Mouse (Mus musculus): ENCODE measurements around the gene Gtf2h4.

Gtf2h4 gene

DNA sequence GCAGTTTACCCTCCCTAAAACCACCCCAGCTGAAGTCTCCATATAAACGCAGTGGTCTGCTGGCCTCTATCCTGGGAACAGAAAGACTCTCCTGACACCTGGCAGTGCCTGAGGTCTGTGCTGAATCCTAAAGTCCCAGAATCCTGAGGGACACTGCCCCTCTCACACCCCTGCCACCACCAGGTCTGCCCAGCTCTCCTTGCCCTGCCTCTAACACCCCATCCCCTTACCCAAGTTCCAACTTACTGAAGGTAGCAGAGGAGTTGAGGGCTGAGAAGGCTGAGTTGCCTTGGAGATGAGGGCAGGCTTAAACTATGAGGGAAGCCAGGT lies 23.9 kb upstream of the Gtf2h4 start:
- no peak for DNase-seq (ENCODE audit: inconsistent ontology term)

DNA sequence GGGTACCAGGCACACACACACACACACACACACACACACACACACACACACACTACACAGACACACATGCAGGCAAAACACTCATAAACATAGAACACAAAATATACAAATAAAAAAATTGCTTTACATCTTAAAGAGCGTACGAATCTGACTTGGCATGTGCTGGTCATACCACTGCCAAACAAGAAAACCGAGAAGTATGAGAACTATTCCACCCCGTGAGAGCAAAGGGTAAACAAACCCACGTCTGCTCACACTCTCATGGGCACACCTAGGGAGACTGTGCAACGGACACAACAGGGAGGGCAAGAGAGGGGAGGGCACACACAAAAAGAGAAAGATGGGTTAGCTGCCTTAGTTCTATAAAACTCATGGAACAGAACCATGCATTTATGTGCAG lies 23.2 kb upstream of the Gtf2h4 start:
- DNase-seq (ENCODE audit: inconsistent ontology term) = peak; percentile 25

DNA sequence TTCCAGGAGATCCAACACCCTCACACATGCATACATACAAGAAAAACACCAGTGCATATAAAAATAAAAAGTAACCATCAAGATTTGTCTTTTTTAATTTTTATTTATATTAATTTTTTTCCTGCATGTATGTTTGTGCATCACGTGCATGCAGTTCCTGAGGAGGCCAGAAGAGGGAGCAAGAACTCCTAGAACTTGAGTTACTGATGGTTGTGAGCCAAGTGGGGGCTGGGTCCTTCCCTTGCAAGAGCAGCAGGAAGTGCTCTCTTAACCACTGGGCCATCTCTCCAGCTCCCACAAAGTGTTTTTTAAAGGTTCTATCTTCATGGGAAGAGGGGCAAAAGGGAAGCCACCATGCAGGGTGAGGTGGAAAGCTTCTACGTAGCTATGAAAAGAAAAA lies 21.8 kb upstream of the Gtf2h4 start:
- DNase-seq (ENCODE audit: inconsistent ontology term) = peak; percentile 67

DNA sequence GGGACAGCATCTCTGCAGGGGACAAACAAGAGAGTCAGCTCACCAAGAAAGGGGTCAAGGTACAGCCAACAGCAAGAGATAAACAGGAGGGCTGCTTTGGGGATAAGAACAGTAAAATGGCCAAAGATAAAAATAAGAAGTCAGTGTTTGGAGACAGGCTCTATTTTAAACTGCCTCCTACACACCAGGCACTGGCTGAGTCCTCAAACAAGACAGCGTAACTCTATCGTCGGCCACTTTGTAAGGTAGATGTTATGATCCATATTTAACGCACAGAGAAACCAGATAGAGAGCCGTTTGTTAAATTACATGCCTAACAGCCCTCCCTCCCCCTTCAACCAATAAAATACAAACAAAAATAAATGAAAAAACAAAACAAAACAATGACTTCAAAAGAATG lies 20.4 kb upstream of the Gtf2h4 start:
- no peak for DNase-seq (ENCODE audit: inconsistent ontology term)

DNA sequence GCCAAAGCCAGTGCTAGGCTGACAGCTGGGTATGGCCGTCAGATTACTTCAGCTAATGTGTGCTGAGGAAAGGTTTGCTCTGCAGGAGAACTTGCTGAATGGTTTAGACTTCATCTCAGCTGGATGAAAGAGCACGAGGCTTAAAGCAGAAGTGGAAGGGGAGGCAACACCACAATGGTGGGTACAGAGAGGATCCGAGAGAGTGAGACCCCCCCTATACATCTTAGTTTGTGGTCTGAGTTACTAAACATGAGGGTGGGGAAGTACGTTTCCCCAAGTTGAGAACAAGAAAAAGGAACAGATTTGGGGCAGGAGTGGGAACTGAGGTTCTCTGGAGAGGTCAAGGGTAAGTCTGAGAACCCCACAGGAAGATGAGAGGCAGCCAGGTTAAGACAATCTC lies 18.8 kb upstream of the Gtf2h4 start:
- no peak for DNase-seq (ENCODE audit: inconsistent ontology term)

DNA sequence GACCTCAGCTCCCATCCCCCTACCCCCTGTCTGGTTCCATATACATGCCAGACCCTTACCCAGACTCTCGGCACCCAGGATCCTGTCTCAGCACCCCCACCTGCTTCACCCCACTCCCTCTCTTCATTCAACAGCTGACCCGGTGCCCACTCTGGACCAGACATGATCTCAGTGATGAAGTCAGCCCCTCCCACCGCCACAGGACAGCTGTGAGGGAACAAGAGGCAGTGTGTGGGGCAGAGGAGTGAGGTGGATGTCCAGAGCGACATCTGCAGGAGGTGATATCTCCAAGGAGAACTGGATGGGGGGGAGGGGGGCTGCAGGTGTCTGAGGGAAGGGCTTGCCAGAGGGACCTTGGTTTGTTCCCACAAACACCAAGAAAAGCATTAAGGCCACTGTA lies 18.3 kb upstream of the Gtf2h4 start:
- DNase-seq (ENCODE audit: inconsistent ontology term) = no peak

DNA sequence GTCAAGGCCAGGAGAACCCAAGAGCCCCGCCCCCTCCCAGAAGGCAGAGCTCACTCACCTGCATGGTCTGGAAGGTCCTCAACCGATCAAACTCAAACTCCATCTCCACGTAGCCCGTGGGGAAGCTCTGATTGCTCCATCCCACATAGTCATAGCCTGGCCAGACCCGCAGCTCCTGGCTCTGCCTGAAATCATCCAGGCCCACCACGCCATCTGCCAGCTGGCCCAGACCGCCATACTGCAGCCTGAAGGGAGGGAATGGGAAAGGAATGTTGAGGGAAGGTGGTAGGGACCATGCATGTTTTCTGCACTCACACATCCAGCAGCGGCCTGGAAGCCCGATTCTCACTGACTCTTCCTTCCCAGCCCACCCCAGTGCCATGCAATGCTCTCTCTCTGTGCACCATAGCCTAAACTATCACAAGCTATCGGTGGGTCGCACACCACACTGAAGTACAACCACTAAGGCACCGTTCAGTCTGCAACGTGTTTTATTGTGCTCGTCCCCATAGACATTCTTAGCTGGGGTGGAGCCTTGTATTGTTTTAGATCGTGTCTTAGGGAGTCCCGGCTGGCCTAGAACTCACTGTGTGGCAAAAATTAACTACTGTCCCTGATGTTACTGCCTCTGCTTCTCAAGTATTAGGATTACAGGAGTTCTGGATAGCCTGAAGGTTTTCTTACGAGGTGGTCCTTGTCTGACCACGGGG lies 16.6 kb upstream of the Gtf2h4 start:
- no peak for DNase-seq (ENCODE audit: inconsistent ontology term)

DNA sequence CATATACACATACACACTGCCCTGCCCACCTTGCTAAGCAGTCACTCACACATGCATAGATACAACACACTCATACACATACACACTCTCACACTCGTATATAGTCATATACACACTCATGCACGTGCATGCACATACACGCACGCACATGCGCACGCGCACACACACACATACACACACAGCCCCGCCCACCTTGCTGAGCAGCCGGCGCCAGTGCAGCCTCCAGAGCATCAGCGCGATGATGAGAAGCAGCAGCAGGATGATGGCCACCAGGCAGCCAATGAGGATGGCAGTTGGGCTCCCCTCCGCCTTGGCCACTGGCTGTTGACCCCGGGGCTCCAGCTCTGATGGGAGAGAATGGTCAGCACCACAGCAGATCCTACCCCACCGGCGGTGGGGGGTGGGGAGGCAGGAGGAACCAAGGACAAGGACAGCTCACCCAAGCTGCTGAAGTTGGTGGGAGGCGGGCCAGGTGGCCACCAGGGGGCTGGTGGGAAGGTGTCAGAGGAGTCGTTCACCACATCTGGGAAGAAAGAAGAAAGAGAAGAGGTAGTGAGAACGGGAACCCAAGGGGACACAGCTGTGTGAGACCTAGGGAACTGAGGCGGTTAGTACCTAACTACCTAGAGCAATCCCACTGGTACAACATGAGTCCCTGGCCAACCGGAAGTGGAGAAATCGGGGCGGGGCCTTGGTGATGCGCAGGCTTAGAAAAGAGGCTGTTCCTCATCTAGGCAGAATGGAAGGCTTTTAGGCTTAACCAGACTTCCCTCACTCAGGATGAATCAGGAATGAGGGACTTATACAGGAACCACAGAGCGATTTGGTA lies 15.0 kb upstream of the Gtf2h4 start:
- DNase-seq (ENCODE audit: inconsistent ontology term) = no peak

DNA sequence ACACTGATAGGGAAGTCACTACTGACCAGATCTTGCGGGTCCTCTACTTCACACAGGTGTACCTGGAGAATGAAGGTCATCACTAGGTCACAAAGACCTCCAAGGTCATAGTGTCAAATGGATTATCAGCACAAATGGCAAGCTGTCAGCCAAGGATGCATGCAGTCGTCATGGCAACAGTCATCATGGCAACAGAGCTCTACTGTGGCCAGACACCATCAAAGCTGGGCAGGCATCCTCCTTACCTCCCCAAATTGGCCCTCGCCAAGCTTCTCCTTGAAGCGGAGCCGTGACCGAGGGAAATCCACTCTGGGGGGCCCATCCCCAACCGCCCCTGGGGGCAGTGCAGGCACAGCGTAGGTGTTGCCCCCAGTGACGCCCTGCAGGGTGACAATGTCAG lies 11.5 kb upstream of the Gtf2h4 start:
- no peak for DNase-seq (ENCODE audit: inconsistent ontology term)

DNA sequence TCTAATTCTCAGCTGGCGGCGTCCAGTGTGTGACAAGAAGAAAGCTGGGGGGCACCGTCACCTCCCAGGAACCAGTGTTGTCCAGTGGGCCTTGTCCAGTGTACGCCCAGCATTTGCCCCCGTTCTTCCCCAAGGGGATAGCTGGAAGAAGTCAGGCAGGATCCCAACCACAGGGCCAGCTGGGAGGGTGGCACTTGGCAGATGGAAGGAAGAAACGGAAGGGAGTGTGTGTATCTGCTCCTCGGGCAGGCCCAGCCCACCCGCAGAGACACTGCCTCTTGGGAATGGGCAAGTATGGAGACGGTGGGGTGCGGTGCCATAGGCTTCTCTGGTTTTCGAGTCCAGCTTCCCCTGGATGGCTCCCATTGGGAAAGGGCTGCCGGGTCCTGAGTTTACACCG lies 8.4 kb upstream of the Gtf2h4 start:
- no peak for DNase-seq (ENCODE audit: inconsistent ontology term)

DNA sequence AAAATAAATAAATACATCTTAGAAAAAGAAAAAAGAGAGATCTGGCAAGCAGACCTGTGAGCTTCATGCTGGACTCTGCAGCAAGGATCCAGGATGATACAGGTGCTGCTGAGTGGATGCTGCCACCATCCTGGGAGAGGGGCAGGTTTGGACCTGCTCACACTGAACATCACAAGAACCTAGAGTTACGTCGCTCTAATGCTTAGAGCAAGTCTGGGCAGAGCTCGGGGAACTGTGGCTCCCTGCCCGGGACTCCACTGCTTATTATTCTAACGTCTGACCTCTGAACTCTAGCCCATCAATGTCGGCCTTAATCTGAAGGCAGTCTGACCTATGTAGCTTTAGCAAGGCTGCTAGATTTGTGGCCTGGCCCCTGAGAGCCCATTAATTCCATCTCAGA lies 7.1 kb upstream of the Gtf2h4 start:
- no peak for DNase-seq (ENCODE audit: inconsistent ontology term)

DNA sequence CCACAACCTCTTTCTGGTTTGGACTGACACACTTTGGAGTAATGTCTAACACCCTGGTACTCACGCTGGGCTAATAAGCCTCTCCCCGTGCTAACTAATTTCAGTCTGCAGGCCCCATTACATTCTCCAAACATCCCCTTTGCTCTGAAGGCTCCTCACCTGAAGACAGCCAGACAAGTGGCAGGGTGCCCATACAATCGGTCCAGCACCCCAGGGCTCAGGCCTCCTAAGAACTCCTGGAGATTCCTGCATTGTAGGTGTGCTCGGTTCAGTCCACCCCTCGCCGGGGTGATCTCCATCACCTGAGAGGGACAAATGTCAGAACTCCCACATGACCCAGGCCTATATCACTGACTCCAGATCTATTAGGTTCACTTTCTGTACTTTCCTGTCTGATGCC lies 1.0 kb downstream of the Gtf2h4 start:
- DNase-seq (ENCODE audit: inconsistent ontology term) = no peak

DNA sequence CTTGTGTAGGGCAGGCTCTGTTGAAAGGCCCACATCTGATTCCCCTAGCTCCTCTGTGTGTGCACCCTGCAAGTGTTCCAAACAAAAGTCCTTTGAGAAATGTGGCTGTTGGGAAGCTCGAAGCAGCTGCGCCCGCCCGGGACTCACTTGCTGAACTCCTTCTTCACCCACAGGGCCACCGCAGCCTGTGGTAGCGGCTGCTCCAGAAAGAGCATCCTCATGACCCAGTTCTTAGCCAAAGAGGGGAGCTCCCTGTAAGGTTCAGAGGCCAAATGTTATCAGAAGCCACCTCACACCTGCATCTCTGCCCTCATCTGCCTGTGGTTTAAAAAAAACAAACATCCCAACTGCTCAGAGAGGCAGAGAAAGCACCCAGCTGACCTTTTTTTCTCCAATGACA lies 1.7 kb downstream of the Gtf2h4 start:
- DNase-seq (ENCODE audit: inconsistent ontology term) = no peak

DNA sequence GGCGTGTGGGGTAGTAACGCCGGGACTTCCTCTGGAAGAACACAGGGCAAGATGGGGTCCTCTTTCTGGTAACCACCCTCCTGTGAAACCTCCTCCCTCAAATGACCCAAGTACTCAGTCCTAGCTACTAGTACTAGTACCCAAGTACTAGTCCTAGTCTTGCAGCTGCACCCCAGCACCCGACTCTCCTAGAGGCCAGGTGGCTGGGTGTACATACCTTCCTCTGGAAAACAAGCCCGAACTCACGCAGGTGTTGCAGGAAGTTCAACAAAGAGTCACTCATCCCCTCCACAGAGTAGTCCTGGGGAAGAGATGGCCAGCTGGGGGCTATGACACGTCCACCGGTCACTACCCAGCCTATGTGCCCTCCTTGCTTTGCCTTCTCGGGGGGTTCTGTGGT lies 3.8 kb downstream of the Gtf2h4 start:
- DNase-seq (ENCODE audit: inconsistent ontology term) = no peak

DNA sequence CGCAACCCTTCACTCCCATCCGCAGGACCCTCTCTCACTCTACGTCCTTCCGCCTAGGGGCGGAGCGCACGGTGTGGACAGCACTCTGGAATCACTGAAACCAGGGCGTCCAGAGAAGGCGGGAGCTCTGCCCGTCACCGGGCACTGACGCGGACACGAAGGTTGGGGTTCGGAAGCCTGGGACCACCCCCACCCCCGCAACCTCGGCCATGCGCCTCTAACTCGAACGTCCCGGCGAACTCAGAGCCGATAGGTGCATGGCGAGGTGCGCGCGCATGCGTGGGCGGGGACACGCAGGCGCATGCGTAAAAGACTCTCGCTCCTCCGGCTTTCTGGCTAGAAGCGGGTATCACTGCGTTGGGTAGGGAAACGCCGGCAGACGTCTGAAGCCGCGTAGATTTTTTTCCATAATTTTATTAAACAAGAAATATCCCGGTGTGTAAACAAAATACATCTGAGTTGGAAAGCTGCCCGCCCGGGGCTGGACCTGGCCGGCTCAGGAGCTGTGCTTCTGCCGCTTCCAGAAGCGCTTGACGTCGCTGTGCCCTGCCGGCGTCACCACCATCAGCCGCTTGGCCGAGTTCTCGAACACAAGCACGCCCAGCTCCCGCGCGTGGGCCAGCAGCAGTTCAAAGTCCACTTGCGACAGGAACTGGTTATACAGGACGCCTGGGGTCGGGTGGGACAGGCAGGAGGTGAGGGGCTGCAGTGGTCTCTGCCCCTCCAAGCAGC lies 6.0 kb downstream of the Gtf2h4 start, which contains the start of gene Vars2:
TSS of gene Vars2 (minus strand) at position 259 of the 732 bp plus-strand sequence.
- DNase-seq (ENCODE audit: inconsistent ontology term) = peak; percentile 98

DNA sequence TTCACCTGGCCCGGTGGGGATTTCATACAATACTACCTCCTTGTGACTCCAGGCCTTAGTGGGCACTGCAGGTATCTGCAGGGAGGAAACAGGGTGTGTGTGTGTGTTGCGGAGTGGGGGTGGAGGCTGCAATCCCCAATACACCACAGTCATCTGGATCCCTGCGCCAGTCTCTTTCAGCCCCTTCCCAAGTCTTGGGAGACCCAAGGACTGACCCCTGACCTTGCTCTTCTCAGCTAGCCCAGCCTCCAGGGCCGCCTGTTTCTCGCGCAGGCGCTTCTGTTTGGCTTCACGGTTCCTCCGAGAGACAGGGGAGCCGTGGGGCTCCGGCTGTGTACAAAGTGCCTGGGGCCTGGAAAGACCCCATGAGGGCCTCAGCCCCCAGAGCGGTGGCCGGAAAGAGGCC lies 6.7 kb downstream of the Gtf2h4 start:
- DNase-seq (ENCODE audit: inconsistent ontology term) = no peak

DNA sequence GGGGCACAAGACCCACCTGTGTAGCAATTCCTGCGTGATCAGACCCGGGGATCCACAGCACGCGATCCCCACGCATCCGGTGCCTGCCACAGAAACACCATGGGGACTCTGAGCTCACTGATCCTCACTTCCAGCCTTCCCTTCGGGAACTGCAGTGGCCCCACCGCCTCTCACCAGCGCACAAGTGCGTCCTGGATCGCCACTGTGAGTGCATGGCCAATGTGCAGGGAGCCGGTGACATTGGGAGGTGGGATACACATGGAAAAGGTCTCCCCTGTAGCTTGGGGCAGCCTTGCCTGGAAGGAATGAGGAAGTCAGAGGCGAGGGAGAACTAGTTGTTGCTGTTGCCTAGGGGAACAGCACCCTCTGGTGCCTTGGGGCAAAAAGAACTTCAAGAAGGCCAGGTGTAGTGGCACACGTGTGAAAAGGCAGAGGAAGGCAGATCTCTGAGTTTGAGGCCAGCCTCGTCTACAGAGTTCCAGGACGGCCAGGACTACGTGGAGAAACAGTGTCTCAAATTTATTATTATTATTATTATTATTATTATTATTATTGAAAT lies 7.5 kb downstream of the Gtf2h4 start:
- DNase-seq (ENCODE audit: inconsistent ontology term) = peak; percentile 29

DNA sequence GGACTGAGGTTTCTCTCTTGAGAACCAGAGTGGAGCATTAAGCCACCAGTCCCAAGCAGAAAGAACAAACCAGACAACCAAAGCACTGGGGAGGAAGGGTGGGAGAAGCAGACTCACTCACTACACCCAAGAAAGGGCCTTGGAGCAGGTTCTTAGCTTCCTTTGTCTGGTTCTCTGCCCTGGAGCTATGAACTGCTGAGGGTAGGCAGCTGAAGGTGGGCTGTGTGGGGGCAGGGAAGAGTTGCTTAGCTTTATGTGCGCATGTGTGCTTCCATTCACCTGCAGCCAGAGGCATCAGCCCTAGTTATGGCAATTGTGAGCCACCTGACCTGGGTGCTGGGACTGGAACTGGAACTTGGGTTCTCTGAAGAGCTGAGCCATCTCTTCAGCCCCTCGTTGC lies 20.5 kb downstream of the Gtf2h4 start:
- no peak for DNase-seq (ENCODE audit: inconsistent ontology term)

DNA sequence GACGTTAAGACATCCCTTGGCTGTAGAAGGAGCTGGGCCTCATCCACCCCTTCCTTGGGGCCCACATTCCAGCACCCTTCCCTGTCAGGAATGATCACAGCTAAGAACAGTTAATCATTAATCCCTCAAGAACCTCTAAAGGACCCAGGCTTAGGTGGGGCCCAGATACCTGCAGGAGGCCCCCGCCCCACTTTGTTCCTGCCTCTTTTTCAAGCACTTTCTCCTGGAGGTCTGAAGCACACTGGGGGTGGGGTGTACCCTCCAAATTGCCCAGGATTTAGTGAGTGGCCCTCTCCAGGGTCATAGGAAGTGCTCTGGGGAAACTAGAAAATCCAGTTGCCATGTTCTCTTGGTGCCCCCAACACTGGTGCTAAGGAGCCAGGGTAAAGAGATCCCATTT lies 24.1 kb downstream of the Gtf2h4 start:
- DNase-seq (ENCODE audit: inconsistent ontology term) = no peak

DNA sequence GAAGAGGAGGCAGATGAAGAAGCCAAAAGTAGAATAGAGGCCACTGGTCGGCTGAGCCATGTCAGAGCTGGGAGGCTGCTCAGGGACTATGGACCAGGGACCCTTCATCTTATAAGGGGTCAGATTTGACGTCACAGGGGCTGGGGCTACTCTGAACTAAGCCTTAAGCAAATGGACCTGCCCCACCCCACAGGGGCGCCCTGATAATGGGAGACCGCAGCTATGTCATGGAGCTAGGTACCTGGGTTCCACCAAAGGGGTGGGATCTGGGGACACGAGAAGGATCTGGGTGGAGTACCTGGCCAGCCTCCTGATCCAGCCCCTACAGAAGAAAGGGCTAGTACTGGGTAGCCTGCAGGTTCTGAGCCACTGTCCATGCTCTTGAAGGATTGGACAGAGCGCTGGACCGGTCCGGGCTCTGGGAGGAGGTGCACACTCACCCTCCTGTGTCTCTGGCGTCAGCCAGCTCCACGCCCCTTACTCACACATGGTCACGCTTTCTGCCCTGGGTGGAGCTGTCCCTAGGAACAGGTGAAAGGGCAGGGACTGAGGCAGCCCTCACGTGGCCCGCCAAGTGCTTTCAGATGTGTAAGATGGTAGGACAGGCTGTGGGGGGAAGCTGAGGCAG lies 29.8 kb downstream of the Gtf2h4 start, which contains the start of gene Mucl3:
TSS of gene Mucl3 (minus strand) at position 87 of the 628 bp plus-strand sequence.
- no peak for DNase-seq (ENCODE audit: inconsistent ontology term)

DNA sequence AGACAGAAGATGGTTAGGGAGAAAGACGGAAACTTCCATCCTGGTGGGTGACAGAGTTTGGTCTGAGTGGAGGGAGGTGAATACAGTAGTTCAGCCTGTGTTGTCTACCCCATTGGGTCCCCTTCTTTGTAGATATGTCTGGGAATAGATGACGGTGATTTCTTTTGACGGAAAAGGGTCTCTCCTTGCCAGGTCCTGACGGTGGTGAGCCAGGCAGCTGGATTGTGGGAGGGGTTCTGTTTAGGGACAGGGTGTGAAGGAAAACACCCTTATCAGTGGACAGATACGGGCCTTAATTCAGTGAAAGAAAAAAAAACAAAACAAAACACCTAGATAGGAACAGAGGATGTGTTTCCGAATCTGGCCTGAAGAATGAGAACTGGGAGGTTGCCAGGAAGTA lies 34.2 kb downstream of the Gtf2h4 start:
- no peak for DNase-seq (ENCODE audit: inconsistent ontology term)
